Mouse (Mus musculus): ENCODE data around the gene Midn.

DNA sequence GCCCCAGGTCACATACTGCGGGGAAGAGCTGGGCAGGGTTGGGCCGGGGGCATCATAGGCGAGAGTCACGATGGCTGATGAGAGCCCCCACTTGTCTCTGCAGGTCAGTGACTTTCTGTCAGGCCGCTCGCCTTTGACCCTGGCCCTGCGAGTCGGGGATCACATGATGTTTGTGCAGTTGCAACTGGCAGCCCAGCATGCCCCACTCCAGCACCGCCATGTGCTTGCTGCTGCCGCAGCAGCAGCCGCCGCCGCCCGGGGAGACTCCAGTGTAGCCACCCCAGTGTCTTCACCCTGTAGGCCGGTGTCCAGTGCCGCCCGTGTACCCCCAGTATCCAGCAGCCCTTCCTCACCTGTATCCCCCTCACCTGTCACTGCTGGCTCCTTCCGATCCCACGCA, 5.6 kb downstream of the Midn start:
- no peak for TF ChIP-seq GATA1 (IDR thresholded peaks at IDR 0.05; ENCODE audit: borderline replicate concordance, low read length)
- TF ChIP-seq FLI1 (IDR thresholded peaks at IDR 0.05; ENCODE audit: low read length), result no peak
